Mouse (Mus musculus): ENCODE data around the gene Mpp2.

DNA sequence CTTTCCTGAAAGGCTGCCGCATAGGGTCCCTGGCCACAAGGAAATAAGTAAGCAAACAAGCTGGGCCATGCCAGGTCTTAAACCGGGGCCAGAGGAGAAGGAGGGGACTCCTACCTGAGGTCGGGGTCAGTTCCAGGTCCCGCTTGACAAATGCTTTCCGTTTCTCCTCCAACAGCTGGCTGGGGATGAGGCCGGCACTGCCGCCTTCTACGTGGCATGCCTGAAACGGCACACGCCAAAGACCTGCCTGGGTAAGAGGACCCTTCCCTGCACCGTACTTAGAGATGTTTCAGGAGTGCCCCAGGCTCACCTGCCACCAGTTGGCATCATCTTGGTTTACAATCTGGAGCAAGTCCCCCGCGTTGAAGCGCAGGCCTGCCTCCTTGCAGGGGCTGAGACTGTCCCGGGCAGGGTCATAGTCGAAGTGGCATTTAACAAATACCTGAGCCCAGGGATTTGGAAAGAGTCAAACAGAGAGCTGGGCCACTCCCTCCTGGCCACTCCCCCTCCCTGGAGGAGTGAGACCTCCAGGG is 26.3 kb downstream of the Mpp2 start:
- TF ChIP-seq CTCF (IDR thresholded peaks at IDR 0.05; ENCODE audit: insufficient read depth, low read depth, low read length) (no peak), POLR2A (IDR thresholded peaks at IDR 0.05; ENCODE audit: insufficient read depth, low read depth, low read length) (no peak)

All from olfactory bulb, adult 2 months (tissue).